Comparison of ENCODE assay signal across 8 mouse cellular contexts in the genomic region with DNA sequence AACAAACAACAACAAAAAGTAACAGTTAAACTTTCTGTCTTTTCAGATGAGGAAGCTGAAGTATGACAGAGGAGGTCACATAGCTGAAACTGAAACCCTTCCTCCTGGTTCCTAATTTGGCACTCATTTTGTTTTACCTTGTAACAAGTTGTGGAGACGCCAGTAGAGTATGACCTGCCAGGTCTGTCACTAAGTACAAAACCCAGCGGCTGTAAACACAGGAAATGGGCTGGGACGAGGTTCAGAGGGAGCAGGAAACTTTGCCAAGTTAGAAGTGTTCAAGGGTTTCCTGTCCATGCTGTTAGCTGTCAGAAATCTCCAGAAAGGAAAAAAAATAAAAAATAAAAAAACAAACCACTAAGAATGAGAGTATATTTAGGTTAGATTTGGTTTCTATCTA.
DNase-seq lines count a peak whose midpoint lies in the region; ATAC-seq lines count a peak whose summit lies in the region.

No protein-coding gene starts in this region.

- no peak overlapping the region for H3K4me3 ChIP-seq in midbrain, embryonic 14.5 days (replicated peaks; ENCODE audit: low read depth, low read length)
- no peak overlapping the region for H3K4me3 ChIP-seq in midbrain, embryonic 13.5 days (replicated peaks)
- no peak overlapping the region for H3K4me3 ChIP-seq in liver, embryonic 11.5 days (ENCODE audit: low read depth, low read length)
- no peak overlapping the region for H3K4me3 ChIP-seq in limb, embryonic 10.5 days

- ATAC-seq in midbrain, embryonic 14.5 days (ENCODE audit: low FRiP score, low TSS enrichment) = no peak
- no peak for ATAC-seq in midbrain, embryonic 13.5 days
- ATAC-seq in liver, embryonic 11.5 days (replicated peaks; ENCODE audit: low FRiP score) = no peak

- no peak overlapping the region for H3K9ac ChIP-seq in midbrain, embryonic 14.5 days (replicated peaks; ENCODE audit: low read length)
- no peak overlapping the region for H3K9ac ChIP-seq in midbrain, embryonic 13.5 days (replicated peaks)
- H3K9ac ChIP-seq in liver, embryonic 11.5 days (ENCODE audit: low read depth, low read length) = no peak overlapping the region

- H3K4me2 ChIP-seq in midbrain, embryonic 14.5 days (ENCODE audit: low read length) = no peak overlapping the region
- no peak overlapping the region for H3K4me2 ChIP-seq in midbrain, embryonic 13.5 days (replicated peaks)
- H3K4me2 ChIP-seq in liver, embryonic 11.5 days = 0 out of 2 replicates have a peak overlapping the region, but pooled peaks have one; percentile 12

- 81% methylated on average over 3 of the region's 3 CpGs for WGBS in midbrain, embryonic 14.5 days
- 77% methylated on average over 3 of the region's 3 CpGs for WGBS in midbrain, embryonic 13.5 days
- WGBS in liver, embryonic 11.5 days = 26% methylated on average over 3 of the region's 3 CpGs
- 57% methylated on average over 3 of the region's 3 CpGs for WGBS in limb, embryonic 10.5 days

- H3K9me3 ChIP-seq in midbrain, embryonic 14.5 days (ENCODE audit: control insufficient read depth, low read length) = no peaks in the 10 kb centered on the region
- no peaks in the 10 kb centered on the region for H3K9me3 ChIP-seq in midbrain, embryonic 13.5 days
- no peaks in the 10 kb centered on the region for H3K9me3 ChIP-seq in liver, embryonic 11.5 days (ENCODE audit: control insufficient read depth, low read length)
- H3K9me3 ChIP-seq in limb, embryonic 10.5 days (replicated peaks) = no peaks in the 10 kb centered on the region

- no peak overlapping the region for H3K27ac ChIP-seq in midbrain, embryonic 14.5 days (replicated peaks; ENCODE audit: low read depth, low read length)
- no peak overlapping the region for H3K27ac ChIP-seq in midbrain, embryonic 13.5 days
- no peak overlapping the region for H3K27ac ChIP-seq in liver, embryonic 11.5 days (ENCODE audit: low read depth, low read length)
- H3K27ac ChIP-seq in limb, embryonic 10.5 days = no peak overlapping the region

- DNase-seq in midbrain, embryonic 14.5 days = peak; percentile 7
- peak; percentile 88 for DNase-seq in heart, adult 8-10 months (ENCODE audit: low spot score)
- DNase-seq in liver, embryonic 11.5 days (ENCODE audit: low spot score) = no peak
- peak; percentile 21 for DNase-seq in spleen, adult 12 weeks (ENCODE audit: low spot score)
- no peak for DNase-seq in limb, embryonic 10.5 days (ENCODE audit: low spot score)
- DNase-seq in urinary bladder, adult 2 months (ENCODE audit: low spot score) = no peak
- DNase-seq in frontal cortex, adult 2 months (ENCODE audit: extremely low spot score in 1 of 2, low spot score in 1 of 2) = no peak

- no peaks in the 10 kb centered on the region for H3K36me3 ChIP-seq in midbrain, embryonic 14.5 days (ENCODE audit: control insufficient read depth, insufficient read depth, low read length)
- no peaks in the 10 kb centered on the region for H3K36me3 ChIP-seq in midbrain, embryonic 13.5 days
- no peaks in the 10 kb centered on the region for H3K36me3 ChIP-seq in liver, embryonic 11.5 days (ENCODE audit: control insufficient read depth, insufficient read depth, low read length)
- H3K36me3 ChIP-seq in limb, embryonic 10.5 days = no peaks in the 10 kb centered on the region

- H3K4me1 ChIP-seq in midbrain, embryonic 14.5 days (ENCODE audit: control insufficient read depth, insufficient read depth, low read length) = no peaks in the 10 kb centered on the region
- H3K4me1 ChIP-seq in midbrain, embryonic 13.5 days (replicated peaks) = no peaks in the 10 kb centered on the region
- H3K4me1 ChIP-seq in liver, embryonic 11.5 days (replicated peaks; ENCODE audit: control insufficient read depth, insufficient read depth, low read length) = no peaks in the 10 kb centered on the region; the same call in none of the 2 replicates
- no peaks in the 10 kb centered on the region for H3K4me1 ChIP-seq in limb, embryonic 10.5 days

- no peaks in the 10 kb centered on the region for H3K27me3 ChIP-seq in midbrain, embryonic 14.5 days (ENCODE audit: control insufficient read depth, insufficient read depth, low read length)
- H3K27me3 ChIP-seq in midbrain, embryonic 13.5 days = no peaks in the 10 kb centered on the region
- H3K27me3 ChIP-seq in liver, embryonic 11.5 days (replicated peaks; ENCODE audit: control insufficient read depth, insufficient read depth, low read length) = no peaks in the 10 kb centered on the region
- H3K27me3 ChIP-seq in limb, embryonic 10.5 days (ENCODE audit: low read depth, poor library complexity, severe bottlenecking) = no peaks in the 10 kb centered on the region

Comparison
In these comparisons a context has a peak if more than half of its experiments do, and no peak if none do; other contexts are left out.
1. DNase-seq: peak in midbrain, embryonic 14.5 days (single experiment), heart, adult 8-10 months (single experiment) and spleen, adult 12 weeks (single experiment); none in liver, embryonic 11.5 days (single experiment), limb, embryonic 10.5 days (single experiment), urinary bladder, adult 2 months (single experiment) and frontal cortex, adult 2 months (0 of 2).